Mouse (Mus musculus): ENCODE measurements around the gene Gsta2. TPM values are rescaled to one million over a fixed set of nuclear protein-coding genes. Genes with fewer than 3 reads are reported as not detected.

Gene Gsta2
- polyA plus RNA-seq (2015; fragmentation: Nextera tagmentation; extraction: Ambion mirVana), result 1.3 and 1.6 TPM in 2 replicates

DNA sequence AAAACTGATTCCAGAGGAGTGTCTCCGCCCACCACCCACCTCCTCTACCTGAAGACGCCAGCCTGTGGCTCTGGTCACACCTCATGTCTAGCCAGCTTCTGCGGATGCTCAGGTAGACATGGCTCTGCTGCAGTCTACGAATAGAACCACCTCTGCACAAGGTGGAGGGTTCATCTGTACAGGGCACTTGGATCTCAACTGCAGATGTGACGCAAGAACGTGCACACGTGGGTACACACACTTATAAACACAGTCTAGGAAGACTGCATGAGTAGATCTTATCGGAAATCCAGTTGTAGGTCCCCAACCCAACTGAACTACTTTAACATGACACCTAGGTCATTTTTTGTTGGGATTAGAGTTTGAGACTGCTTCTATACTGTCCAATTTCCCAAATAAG lies at the start of gene Gsta2:
Gsta2 (minus strand) TSS at position 178 of the 400 bp plus-strand sequence.
- H3K4me1 ChIP-seq, result no peaks in the 10 kb centered on the region
- H3K36me3 ChIP-seq, result no peaks in the 10 kb centered on the region
- ATAC-seq (ENCODE audit: insufficient number of reproducible peaks, insufficient read depth, low FRiP score, low TSS enrichment, low read depth), result no peak
- WGBS, result 85% methylated on average over 8 of the region's 8 CpGs
- H3K9me3 ChIP-seq, result no peaks in the 10 kb centered on the region
- H3K4me2 ChIP-seq, result no peak within 1 kb of the TSS
- no peak within 1 kb of the TSS for H3K9ac ChIP-seq
- H3K27ac ChIP-seq, result no peak within 1 kb of the TSS
- H3K4me3 ChIP-seq, result no peak within 1 kb of the TSS
- no peaks in the 10 kb centered on the region for H3K27me3 ChIP-seq

- H3K4me2 ChIP-seq, result no peak overlapping the region
- no peak overlapping the region for H3K27ac ChIP-seq
- ATAC-seq (ENCODE audit: insufficient number of reproducible peaks, insufficient read depth, low FRiP score, low TSS enrichment, low read depth), result no peak
Measured at GRCm38 (mm10) chr9:78401596-78401995, 46.0 kb upstream of the Gsta2 start.

GRCm38 (mm10) chr9:78400570-78400969 lies 45.0 kb upstream of the Gsta2 start:
- Histone ChIP-seq H3K4me1 (peaks cover 7% of the 10 kb centered on the region), H3K9me3 (no peaks in the 10 kb centered on the region), H3K9ac (no peak overlapping the region), H3K4me3 (no peak overlapping the region), H3K4me2 (no peak overlapping the region), H3K27me3 (peaks cover 42% of the 10 kb centered on the region), H3K27ac (no peak overlapping the region), H3K36me3 (no peaks in the 10 kb centered on the region)
- ATAC-seq (ENCODE audit: insufficient number of reproducible peaks, insufficient read depth, low FRiP score, low TSS enrichment, low read depth), result no peak
- 84% methylated on average over 5 of the region's 5 CpGs for WGBS

More at GRCm38 (mm10) chr9:78401596-78401995, 46.0 kb upstream of the Gsta2 start:
- Histone ChIP-seq H3K4me3 (no peak overlapping the region), H3K9me3 (no peaks in the 10 kb centered on the region), H3K4me1 (no peaks in the 10 kb centered on the region), H3K36me3 (no peaks in the 10 kb centered on the region), H3K27me3 (peaks cover 32% of the 10 kb centered on the region), H3K9ac (no peak overlapping the region)
- 78% methylated on average over 5 of the region's 7 CpGs for WGBS

- H3K9me3 ChIP-seq, result no peaks in the 10 kb centered on the region
- no peaks in the 10 kb centered on the region for H3K36me3 ChIP-seq
- no peak overlapping the region for H3K9ac ChIP-seq
- ATAC-seq (ENCODE audit: insufficient number of reproducible peaks, insufficient read depth, low FRiP score, low TSS enrichment, low read depth), result no peak
- H3K4me1 ChIP-seq, result peaks cover 8% of the 10 kb centered on the region
- WGBS, result 60% methylated on average over 9 of the region's 9 CpGs
- H3K27ac ChIP-seq, result no peak overlapping the region
- H3K4me3 ChIP-seq, result peak overlapping the region; percentile 45; the same call in 1 of the 2 replicates
- H3K4me2 ChIP-seq, result peak overlapping the region; percentile 63
- H3K27me3 ChIP-seq, result peaks cover 82% of the 10 kb centered on the region
Measured at GRCm38 (mm10) chr9:78396517-78396916, 40.9 kb upstream of the Gsta2 start.

GRCm38 (mm10) chr9:78395630-78396351 lies 40.2 kb upstream of the Gsta2 start, which contains the start of gene Ddx43:
Gene Ddx43, plus strand, starts transcription at chr9:78395777.
- peaks cover 8% of the 10 kb centered on the region for H3K4me1 ChIP-seq
- H3K4me2 ChIP-seq, result peak within 1 kb of the TSS; percentile 63
- H3K27ac ChIP-seq, result no peak within 1 kb of the TSS
- WGBS, result 4% methylated on average over 75 of the region's 93 CpGs
- H3K9me3 ChIP-seq, result no peaks in the 10 kb centered on the region
- peaks cover 87% of the 10 kb centered on the region for H3K27me3 ChIP-seq
- no peaks in the 10 kb centered on the region for H3K36me3 ChIP-seq
- H3K4me3 ChIP-seq, result peak within 1 kb of the TSS; percentile 45
- peak within 1 kb of the TSS; percentile 63 for H3K9ac ChIP-seq
- ATAC-seq (ENCODE audit: insufficient number of reproducible peaks, insufficient read depth, low FRiP score, low TSS enrichment, low read depth), result peak; percentile 71

GRCm38 (mm10) chr9:78395244-78395629 lies 39.6 kb upstream of the Gsta2 start:
- no peaks in the 10 kb centered on the region for H3K9me3 ChIP-seq
- peak overlapping the region; percentile 63 for H3K4me2 ChIP-seq
- peaks cover 84% of the 10 kb centered on the region for H3K27me3 ChIP-seq
- no peak overlapping the region for H3K9ac ChIP-seq
- no peak for ATAC-seq (ENCODE audit: insufficient number of reproducible peaks, insufficient read depth, low FRiP score, low TSS enrichment, low read depth)
- WGBS, result 37% methylated on average over 11 of the region's 11 CpGs
- H3K36me3 ChIP-seq, result no peaks in the 10 kb centered on the region
- H3K4me3 ChIP-seq, result peak overlapping the region; percentile 45
- H3K27ac ChIP-seq, result no peak overlapping the region
- H3K4me1 ChIP-seq, result peaks cover 8% of the 10 kb centered on the region

- WGBS, result 74% methylated on average over 7 of the region's 7 CpGs
- peaks cover 8% of the 10 kb centered on the region for H3K4me1 ChIP-seq
- H3K9me3 ChIP-seq, result no peaks in the 10 kb centered on the region
- no peak overlapping the region for H3K9ac ChIP-seq
- H3K4me2 ChIP-seq, result no peak overlapping the region
- H3K36me3 ChIP-seq, result no peaks in the 10 kb centered on the region
- no peak overlapping the region for H3K4me3 ChIP-seq
- peaks cover 83% of the 10 kb centered on the region for H3K27me3 ChIP-seq
- no peak for ATAC-seq (ENCODE audit: insufficient number of reproducible peaks, insufficient read depth, low FRiP score, low TSS enrichment, low read depth)
- H3K27ac ChIP-seq, result no peak overlapping the region
Measured at GRCm38 (mm10) chr9:78394602-78395001, 39.0 kb upstream of the Gsta2 start.

DNA sequence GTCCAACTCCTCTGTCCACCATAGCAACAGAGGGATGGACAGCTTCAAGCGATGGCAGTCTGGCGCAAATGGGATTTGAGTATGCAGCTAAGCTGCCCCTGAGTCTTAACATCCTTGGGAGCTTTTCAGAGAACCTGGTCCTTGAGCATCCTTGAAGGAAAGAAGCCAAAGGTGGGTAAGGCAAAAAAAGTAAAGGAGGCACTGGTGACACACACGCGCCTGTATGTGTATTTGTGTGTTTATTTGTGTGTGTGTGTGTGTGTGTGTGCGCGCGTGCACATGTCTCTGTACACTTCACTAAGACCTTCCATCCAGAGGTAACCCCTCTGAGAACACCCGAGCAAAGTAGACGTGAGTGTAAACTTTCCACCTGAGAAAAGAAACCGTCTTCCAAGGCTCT lies 38.2 kb upstream of the Gsta2 start:
- ATAC-seq (ENCODE audit: insufficient number of reproducible peaks, insufficient read depth, low FRiP score, low TSS enrichment, low read depth), result no peak
- WGBS, result 81% methylated on average over 10 of the region's 10 CpGs

DNA sequence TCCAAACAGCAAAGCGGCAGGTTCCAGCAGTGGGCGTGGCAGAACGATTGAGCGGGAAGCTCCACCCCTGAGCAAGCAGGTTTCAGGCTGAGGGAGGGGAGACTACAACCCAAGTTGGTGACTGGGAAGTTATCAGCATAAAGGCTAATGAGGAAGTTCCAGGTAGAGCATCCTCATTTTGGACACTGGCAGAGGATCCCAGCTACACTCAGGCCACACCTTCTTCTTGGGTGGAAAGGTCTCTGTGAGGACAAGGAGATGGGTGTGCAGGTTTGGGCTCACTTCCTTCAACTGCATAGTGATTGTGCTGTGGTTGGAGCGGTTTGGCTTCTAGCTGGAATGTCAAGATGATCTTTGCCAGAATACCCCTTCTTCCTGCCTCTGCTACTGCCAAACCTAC lies 34.4 kb upstream of the Gsta2 start:
- Histone ChIP-seq H3K4me3 (no peak overlapping the region), H3K36me3 (no peaks in the 10 kb centered on the region), H3K9me3 (no peaks in the 10 kb centered on the region), H3K27ac (no peak overlapping the region), H3K4me1 (no peaks in the 10 kb centered on the region), H3K27me3 (peaks cover 39% of the 10 kb centered on the region), H3K4me2 (no peak overlapping the region), H3K9ac (no peak overlapping the region)
- 53% methylated on average over 5 of the region's 5 CpGs for WGBS
- ATAC-seq (ENCODE audit: insufficient number of reproducible peaks, insufficient read depth, low FRiP score, low TSS enrichment, low read depth), result no peak

More for the DNA sequence above, 38.2 kb upstream of the Gsta2 start:
- Histone ChIP-seq H3K9me3 (no peaks in the 10 kb centered on the region), H3K4me3 (no peak overlapping the region), H3K4me2 (no peak overlapping the region), H3K36me3 (no peaks in the 10 kb centered on the region), H3K4me1 (peaks cover 8% of the 10 kb centered on the region), H3K27me3 (peaks cover 74% of the 10 kb centered on the region), H3K27ac (no peak overlapping the region), H3K9ac (no peak overlapping the region)

- Histone ChIP-seq H3K4me3 (no peak overlapping the region), H3K27ac (no peak overlapping the region), H3K4me1 (no peaks in the 10 kb centered on the region), H3K27me3 (peaks cover 9% of the 10 kb centered on the region), H3K9me3 (no peaks in the 10 kb centered on the region), H3K9ac (no peak overlapping the region), H3K4me2 (no peak overlapping the region), H3K36me3 (no peaks in the 10 kb centered on the region)
- WGBS, result 87% methylated on average over 7 of the region's 7 CpGs
- ATAC-seq (ENCODE audit: insufficient number of reproducible peaks, insufficient read depth, low FRiP score, low TSS enrichment, low read depth), result no peak
Measured at GRCm38 (mm10) chr9:78386947-78387346, 31.4 kb upstream of the Gsta2 start.

GRCm38 (mm10) chr9:78385893-78386292 lies 30.3 kb upstream of the Gsta2 start:
- 42% methylated on average over 3 of the region's 3 CpGs for WGBS
- no peak overlapping the region for H3K9ac ChIP-seq
- ATAC-seq (ENCODE audit: insufficient number of reproducible peaks, insufficient read depth, low FRiP score, low TSS enrichment, low read depth), result no peak
- H3K27me3 ChIP-seq, result no peaks in the 10 kb centered on the region
- H3K27ac ChIP-seq, result no peak overlapping the region
- no peaks in the 10 kb centered on the region for H3K36me3 ChIP-seq
- no peaks in the 10 kb centered on the region for H3K4me1 ChIP-seq
- no peak overlapping the region for H3K4me3 ChIP-seq
- H3K9me3 ChIP-seq, result no peaks in the 10 kb centered on the region
- H3K4me2 ChIP-seq, result no peak overlapping the region

DNA sequence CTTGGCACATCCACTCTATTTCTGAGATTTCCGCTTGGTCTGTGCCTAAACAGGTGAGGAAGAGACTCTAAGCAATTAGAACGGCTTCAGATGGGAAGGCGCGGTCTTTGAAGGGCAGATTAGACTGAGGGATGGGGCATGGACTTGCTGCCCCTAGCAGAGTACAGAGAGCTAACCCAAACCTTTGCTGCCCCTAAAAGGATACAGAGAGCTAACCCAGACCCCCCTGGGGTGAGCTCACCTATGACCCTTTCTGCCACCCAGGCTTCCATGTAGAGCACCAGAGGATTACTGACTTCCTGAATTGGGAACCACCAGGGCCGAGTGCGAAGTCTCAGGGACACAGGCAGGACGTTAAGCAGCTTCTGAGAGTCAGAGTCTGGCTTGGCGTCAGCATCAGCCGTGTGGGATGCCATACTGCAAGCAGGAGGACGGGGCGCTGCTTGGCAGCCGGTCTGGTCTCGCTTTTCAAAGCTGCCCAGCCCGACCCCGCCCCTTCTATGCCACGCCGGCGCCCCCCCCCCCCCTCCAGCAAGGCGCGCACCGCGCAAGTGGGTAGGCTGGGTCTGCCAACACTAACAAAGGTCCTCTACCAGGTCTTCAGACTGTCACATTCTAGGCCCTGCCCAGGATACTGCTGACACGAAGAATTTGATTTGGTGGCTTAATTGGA lies 22.7 kb upstream of the Gsta2 start, which contains the start of gene Ooep:
Ooep (minus strand) TSS at position 613 of the 673 bp plus-strand sequence.
- H3K4me2 ChIP-seq, result peak within 1 kb of the TSS; percentile 79
- no peaks in the 10 kb centered on the region for H3K36me3 ChIP-seq
- H3K9me3 ChIP-seq, result no peaks in the 10 kb centered on the region
- peaks cover 12% of the 10 kb centered on the region for H3K4me1 ChIP-seq
- H3K9ac ChIP-seq, result peak within 1 kb of the TSS; percentile 64
- WGBS, result 2% methylated on average over 23 of the region's 23 CpGs
- peak within 1 kb of the TSS; percentile 44 for H3K4me3 ChIP-seq
- no peak within 1 kb of the TSS for H3K27ac ChIP-seq
- peaks cover 12% of the 10 kb centered on the region for H3K27me3 ChIP-seq
- peak; percentile 75 for ATAC-seq (ENCODE audit: insufficient number of reproducible peaks, insufficient read depth, low FRiP score, low TSS enrichment, low read depth)
